Mouse (Mus musculus) MEL (cell line): ENCODE results near the gene Slc1a5. TPM values are rescaled to one million over a fixed set of nuclear protein-coding genes. Genes with fewer than 3 reads are reported as not detected.

ENCODE experiments used
- DNase-seq: peaks from one replicate; pipeline ENCODE4 v3.0.0; 2011; ENCODE audit warnings: low read depth, low spot score
- H3K27ac ChIP-seq: 2 replicates; pipeline ENCODE4 v1.5.1; 2012; ENCODE audit warnings: low read depth, mild to moderate bottlenecking, control low read depth, low read length, moderate library complexity; ENCODE audit not compliant: control insufficient read depth
- H3K27me3 ChIP-seq, 2 experiments: fragments of 150-350 bp in 1 of 2; sonication (generic) in 1 of 2; 2 replicates each; pipeline ENCODE4 v1.6.1; 2012; ENCODE audit warnings: low read length in 2 of 2, mild to moderate bottlenecking in 2 of 2, improper control_type of control experiment in 1 of 2, moderate library complexity in 1 of 2; ENCODE audit not compliant: insufficient read depth in 2 of 2, control insufficient read depth in 1 of 2
- H3K36me3 ChIP-seq, 2 experiments: 2 replicates each; pipeline ENCODE4 v1.6.1; 2012 to 2014; ENCODE audit warnings: low read length in 2 of 2, improper control_type of control experiment in 1 of 2, inconsistent platforms in 1 of 2, mild to moderate bottlenecking in 1 of 2; ENCODE audit not compliant: insufficient read depth in 2 of 2, control insufficient read depth in 1 of 2
- H3K4me1 ChIP-seq, 2 experiments: fragments of 150-350 bp in 1 of 2; sonication (generic) in 1 of 2; 2 replicates each; pipeline ENCODE4 v1.6.1; 2012; ENCODE audit warnings: low read length in 2 of 2, improper control_type of control experiment in 1 of 2, mild to moderate bottlenecking in 1 of 2; ENCODE audit not compliant: insufficient read depth in 2 of 2, control insufficient read depth in 1 of 2
- H3K4me3 ChIP-seq, 2 experiments: fragments of 150-350 bp in 1 of 2; sonication (generic) in 1 of 2; 2 replicates each; pipeline ENCODE4 v1.5.1; 2012; ENCODE audit warnings: low read depth in 2 of 2, low read length in 2 of 2, mild to moderate bottlenecking in 2 of 2, moderate library complexity in 2 of 2, control low read depth in 1 of 2, improper control_type of control experiment in 1 of 2; ENCODE audit not compliant: control insufficient read depth in 1 of 2, insufficient read depth in 1 of 2
- H3K79me2 ChIP-seq: 2 replicates; pipeline ENCODE4 v1.6.1; 2012; ENCODE audit warnings: mild to moderate bottlenecking, low read length, moderate library complexity; ENCODE audit not compliant: control insufficient read depth, poor library complexity, insufficient read depth
- H3K9ac ChIP-seq: 2 replicates; pipeline ENCODE4 v1.6.1; 2012; ENCODE audit warnings: low read depth, mild to moderate bottlenecking, control low read depth, low read length, moderate library complexity; ENCODE audit not compliant: control insufficient read depth, poor library complexity, severe bottlenecking
- H3K9me3 ChIP-seq: fragments of 150-350 bp; sonication (generic); replicated peaks from 2 replicates; pipeline ENCODE4 v1.6.1; 2012; ENCODE audit warnings: mild to moderate bottlenecking, low read length, improper control_type of control experiment, moderate library complexity; ENCODE audit not compliant: insufficient read depth
- CHD1 ChIP-seq: IDR thresholded peaks from 2 replicates; pipeline ENCODE4 v1.6.1; 2012; ENCODE audit warnings: low read depth, mild to moderate bottlenecking, inconsistent platforms, low read length, improper control_type of control experiment
- ELF1 ChIP-seq: IDR thresholded peaks from 2 replicates; pipeline ENCODE4 v1.6.1; 2014; ENCODE audit warnings: low read depth, mild to moderate bottlenecking, inconsistent platforms, low read length, improper control_type of control experiment, moderate library complexity
- EP300 ChIP-seq, 2 experiments: IDR thresholded peaks; 2 replicates each; pipeline ENCODE4 v1.6.1; 2011; ENCODE audit warnings: improper control_type of control experiment in 2 of 2, low read length in 2 of 2, low read depth in 1 of 2, mild to moderate bottlenecking in 1 of 2
- ETS1 ChIP-seq: IDR thresholded peaks from 2 replicates; pipeline ENCODE4 v1.6.1; 2012; ENCODE audit warnings: low read depth, mild to moderate bottlenecking, inconsistent platforms, low read length, improper control_type of control experiment, moderate library complexity
- GATA1 ChIP-seq: IDR thresholded peaks from 2 replicates; pipeline ENCODE4 v1.6.1; 2011; ENCODE audit warnings: low read depth, low read length, improper control_type of control experiment
- HCFC1 ChIP-seq: IDR thresholded peaks from 2 replicates; pipeline ENCODE4 v1.6.1; 2012; ENCODE audit warnings: low read depth, mild to moderate bottlenecking, inconsistent platforms, low read length, improper control_type of control experiment, moderate library complexity
- MAX ChIP-seq: IDR thresholded peaks from 2 replicates; pipeline ENCODE4 v1.6.1; 2011; ENCODE audit warnings: low read length, improper control_type of control experiment
- MXI1 ChIP-seq: IDR thresholded peaks from 2 replicates; pipeline ENCODE4 v1.6.1; 2011; ENCODE audit warnings: mild to moderate bottlenecking, low read depth, low read length, improper control_type of control experiment
- MYC ChIP-seq: IDR thresholded peaks from 2 replicates; pipeline ENCODE4 v1.6.1; 2011; ENCODE audit warnings: low read depth, mild to moderate bottlenecking, low read length, improper control_type of control experiment, moderate library complexity
- NELFE ChIP-seq: IDR thresholded peaks from 2 replicates; pipeline ENCODE4 v1.6.1; 2011; ENCODE audit warnings: low read depth, low read length, improper control_type of control experiment
- POLR2A ChIP-seq, 2 experiments: IDR thresholded peaks; 2 replicates each; pipeline ENCODE4 v1.6.1; 2011 to 2012; ENCODE audit warnings: low read length in 2 of 2, mild to moderate bottlenecking in 2 of 2, control low read depth in 1 of 2, improper control_type of control experiment in 1 of 2, low read depth in 1 of 2, moderate library complexity in 1 of 2; ENCODE audit not compliant: control insufficient read depth in 1 of 2, insufficient read depth in 1 of 2, poor library complexity in 1 of 2
- RCOR1 ChIP-seq: IDR thresholded peaks from 2 replicates; pipeline ENCODE4 v1.6.1; 2012; ENCODE audit warnings: low read depth, mild to moderate bottlenecking, inconsistent platforms, low read length, improper control_type of control experiment
- SIN3A ChIP-seq: IDR thresholded peaks from 2 replicates; pipeline ENCODE4 v1.6.1; 2012; ENCODE audit warnings: low read length, improper control_type of control experiment, inconsistent platforms
- TAL1 ChIP-seq: IDR thresholded peaks from 2 replicates; pipeline ENCODE4 v1.6.1; 2012; ENCODE audit warnings: mild to moderate bottlenecking, inconsistent platforms, low read length, moderate library complexity, mixed read lengths
- TBP ChIP-seq: IDR thresholded peaks from 2 replicates; pipeline ENCODE4 v1.8.0; 2011; ENCODE audit warnings: low read depth, low read length, improper control_type of control experiment
- UBTF ChIP-seq: IDR thresholded peaks from 2 replicates; pipeline ENCODE4 v1.6.1; 2012; ENCODE audit warnings: low read depth, mild to moderate bottlenecking, inconsistent platforms, low read length, improper control_type of control experiment, moderate library complexity, borderline replicate concordance; ENCODE audit not compliant: insufficient read depth
- USF1 ChIP-seq: IDR thresholded peaks from 2 replicates; pipeline ENCODE4 v1.6.1; 2014; ENCODE audit warnings: low read depth, mild to moderate bottlenecking, inconsistent platforms, low read length, improper control_type of control experiment, moderate library complexity
- polyA plus RNA-seq, 2 experiments: library from polyadenylated mRNA; stranded (reverse) in 1 of 2; unstranded in 1 of 2; fragments of >175 nt in 1 of 2; fragments of >200 nt in 1 of 2; gene quantifications; 2 replicates each; pipeline versions ENCODE4 v1.2.1 to v1.2.4; 2012; ENCODE audit warnings: low replicate concordance in 2 of 2, low read depth in 1 of 2; ENCODE audit not compliant: insufficient read length in 2 of 2, insufficient read depth in 1 of 2, missing spikeins in 1 of 2
- total RNA-seq: library from RNA; depleted of rRNA; stranded (reverse); fragments of 300-350 nt; gene quantifications from 2 replicates; pipeline ENCODE4 v1.2.3, GENCODE M21; 2012

Slc1a5 gene
- total and polyA plus RNA-seq, 3 experiments: 72.0 to 180 TPM; not detected in 1

- peak overlapping the region; percentile 61 to 64 for H3K4me3 ChIP-seq
- H3K9ac ChIP-seq: peak overlapping the region; percentile 85
- H3K27ac ChIP-seq: peak overlapping the region; percentile 77
- H3K36me3 ChIP-seq: peaks cover 2 to 17% of the 10 kb centered on the region in 2 experiments; a peak in 3 of 4 replicates
- peaks cover 0 to 10% of the 10 kb centered on the region in 2 experiments; a peak in 3 of 4 replicates for H3K4me1 ChIP-seq
- H3K27me3 ChIP-seq: no peaks in the 10 kb centered on the region
- no peak for TF ChIP-seq ETS1
- peak in 1 of 2 experiments; percentile 59; a peak in 2 of 4 replicates for TF ChIP-seq POLR2A (IDR thresholded peaks at IDR 0.05; ENCODE audit: control insufficient read depth in 1 of 2, insufficient read depth in 1 of 2, low read depth in 1 of 2, low read length in 2 of 2, poor library complexity in 1 of 2)
- peak; percentile 68 for TF ChIP-seq TBP
- 0 out of 2 replicates have a peak, but pooled peaks have one; percentile 1 for TF ChIP-seq GATA1
- TF ChIP-seq MAX: no peak
- peak; percentile 27 for TF ChIP-seq NELFE
- TF ChIP-seq SIN3A: peak; percentile 60; the same call in 1 of the 2 replicates
- peaks cover 50% of the 10 kb centered on the region for H3K79me2 ChIP-seq
- DNase-seq: peak; percentile 87
- no peaks in the 10 kb centered on the region for H3K9me3 ChIP-seq
Observed at GRCm38 (mm10) chr7:16782555-16783125, 1.5 kb downstream of the Slc1a5 start.

- Histone ChIP-seq H3K4me1 (peaks cover 0 to 10% of the 10 kb centered on the region in 2 experiments; a peak in 3 of 4 replicates), H3K36me3 (peaks cover 2 to 17% of the 10 kb centered on the region in 2 experiments; a peak in 3 of 4 replicates), H3K79me2 (peaks cover 50% of the 10 kb centered on the region), H3K9me3 (no peaks in the 10 kb centered on the region), H3K4me3 (peak overlapping the region; percentile 61 to 64), H3K27me3 (no peaks in the 10 kb centered on the region), H3K27ac (peak overlapping the region; percentile 77), H3K9ac (peak overlapping the region; percentile 85)
- TF ChIP-seq POLR2A (IDR thresholded peaks at IDR 0.05; ENCODE audit: control insufficient read depth in 1 of 2, insufficient read depth in 1 of 2, low read depth in 1 of 2, low read length in 2 of 2, poor library complexity in 1 of 2) (no peak; a peak in 1 of 4 replicates), ETS1 (no peak), USF1 (peak; percentile 56), SIN3A (peak; percentile 55; the same call in 1 of the 2 replicates), RCOR1 (0 out of 2 replicates have a peak, but pooled peaks have one; percentile 14), HCFC1 (0 out of 2 replicates have a peak, but pooled peaks have one; percentile 22), EP300 (IDR thresholded peaks at IDR 0.05; ENCODE audit: low read depth in 1 of 2, low read length in 2 of 2) (peak in 1 of 2 experiments; percentile 28; a peak in 2 of 4 replicates), GATA1 (0 out of 2 replicates have a peak, but pooled peaks have one; percentile 1), TAL1 (peak; percentile 43), ELF1 (peak; percentile 53; the same call in 1 of the 2 replicates), CHD1 (no peak; the same call in 1 of the 2 replicates), MXI1 (peak; percentile 94), NELFE (0 out of 2 replicates have a peak, but pooled peaks have one; percentile 7), MYC (peak; percentile 95), UBTF (no peak), TBP (peak; percentile 19), MAX (peak; percentile 95)
- peak; percentile 78 for DNase-seq
Observed at GRCm38 (mm10) chr7:16783224-16783688, 2.1 kb downstream of the Slc1a5 start.
